Mouse (Mus musculus): Measurements from ENCODE around the gene Ssrp1. TPM values are rescaled to one million over a fixed set of nuclear protein-coding genes. Genes with fewer than 3 reads are reported as not detected.
A peak's percentile ranks its signal among the peaks of the same experiment; 100 is the strongest.

Gene Ssrp1
- polyA plus RNA-seq, 1 experiment from 2014 or later, result 271 TPM

GRCm38 (mm10) chr2:85065141-85065875, 28.3 kb downstream of the Ssrp1 start:
- WGBS, result 79% methylated on average over 12 of the region's 12 CpGs
- Histone ChIP-seq H3K4me1 (replicated peaks; ENCODE audit: control insufficient read depth, insufficient read depth, low read length) (peaks cover 12% of the 10 kb centered on the region; the same call in 1 of the 2 replicates), H3K36me3 (ENCODE audit: control insufficient read depth, insufficient read depth, low read length) (peaks cover 16% of the 10 kb centered on the region), H3K9me3 (ENCODE audit: control insufficient read depth, low read length) (no peaks in the 10 kb centered on the region), H3K4me3 (ENCODE audit: low read length) (no peak overlapping the region), H3K9ac (ENCODE audit: low read length) (no peak overlapping the region), H3K27ac (ENCODE audit: low read length) (no peak overlapping the region), H3K4me2 (ENCODE audit: low read depth, low read length) (no peak overlapping the region), H3K27me3 (ENCODE audit: control insufficient read depth, insufficient read depth, low read depth, low read length) (no peaks in the 10 kb centered on the region)
- ATAC-seq (ENCODE audit: low read depth), result no peak

GRCm38 (mm10) chr2:85066937-85067336, 29.9 kb downstream of the Ssrp1 start:
- H3K9me3 ChIP-seq (ENCODE audit: control insufficient read depth, low read length), result no peaks in the 10 kb centered on the region
- H3K4me2 ChIP-seq (ENCODE audit: low read depth, low read length), result no peak overlapping the region
- H3K4me3 ChIP-seq (ENCODE audit: low read length), result no peak overlapping the region
- WGBS, result 92% methylated on average over 5 of the region's 5 CpGs
- no peak overlapping the region for H3K9ac ChIP-seq (ENCODE audit: low read length)
- no peak overlapping the region for H3K27ac ChIP-seq (ENCODE audit: low read length)
- H3K36me3 ChIP-seq (ENCODE audit: control insufficient read depth, insufficient read depth, low read length), result peaks cover 30% of the 10 kb centered on the region
- ATAC-seq (ENCODE audit: low read depth), result no peak
- H3K4me1 ChIP-seq (replicated peaks; ENCODE audit: control insufficient read depth, insufficient read depth, low read length), result peaks cover 4% of the 10 kb centered on the region; the same call in 1 of the 2 replicates
- no peaks in the 10 kb centered on the region for H3K27me3 ChIP-seq (ENCODE audit: control insufficient read depth, insufficient read depth, low read depth, low read length)

- no peaks in the 10 kb centered on the region for H3K27me3 ChIP-seq (ENCODE audit: control insufficient read depth, insufficient read depth, low read depth, low read length)
- WGBS, result 56% methylated on average over 10 of the region's 10 CpGs
- ATAC-seq (ENCODE audit: low read depth), result peak; percentile 58; the same call in 1 of the 2 replicates
Observed at GRCm38 (mm10) chr2:85067903-85068625, 31.0 kb downstream of the Ssrp1 start.

GRCm38 (mm10) chr2:85068626-85069025, 31.6 kb downstream of the Ssrp1 start:
- H3K9ac ChIP-seq (ENCODE audit: low read length), result no peak overlapping the region
- H3K9me3 ChIP-seq (ENCODE audit: control insufficient read depth, low read length), result no peaks in the 10 kb centered on the region
- no peak overlapping the region for H3K27ac ChIP-seq (ENCODE audit: low read length)
- no peak for ATAC-seq (ENCODE audit: low read depth)
- peaks cover 29% of the 10 kb centered on the region for H3K36me3 ChIP-seq (ENCODE audit: control insufficient read depth, insufficient read depth, low read length)
- H3K27me3 ChIP-seq (ENCODE audit: control insufficient read depth, insufficient read depth, low read depth, low read length), result no peaks in the 10 kb centered on the region
- no peak overlapping the region for H3K4me2 ChIP-seq (ENCODE audit: low read depth, low read length)
- H3K4me1 ChIP-seq (replicated peaks; ENCODE audit: control insufficient read depth, insufficient read depth, low read length), result peaks cover 4% of the 10 kb centered on the region; the same call in 1 of the 2 replicates
- 72% methylated on average over 2 of the region's 2 CpGs for WGBS
- no peak overlapping the region for H3K4me3 ChIP-seq (ENCODE audit: low read length)

More at GRCm38 (mm10) chr2:85067903-85068625, 31.0 kb downstream of the Ssrp1 start:
- Histone ChIP-seq H3K4me1 (replicated peaks; ENCODE audit: control insufficient read depth, insufficient read depth, low read length) (peaks cover 4% of the 10 kb centered on the region; the same call in 1 of the 2 replicates), H3K9me3 (ENCODE audit: control insufficient read depth, low read length) (no peaks in the 10 kb centered on the region), H3K9ac (ENCODE audit: low read length) (no peak overlapping the region; the same call in 1 of the 2 replicates), H3K27ac (ENCODE audit: low read length) (no peak overlapping the region), H3K4me3 (ENCODE audit: low read length) (no peak overlapping the region), H3K36me3 (ENCODE audit: control insufficient read depth, insufficient read depth, low read length) (peaks cover 34% of the 10 kb centered on the region), H3K4me2 (ENCODE audit: low read depth, low read length) (no peak overlapping the region)

- H3K36me3 ChIP-seq (ENCODE audit: control insufficient read depth, insufficient read depth, low read length), result peaks cover 22% of the 10 kb centered on the region
- 71% methylated on average over 15 of the region's 15 CpGs for WGBS
Observed at GRCm38 (mm10) chr2:85070086-85070485, 33.1 kb downstream of the Ssrp1 start.

GRCm38 (mm10) chr2:85071921-85072320, 34.9 kb downstream of the Ssrp1 start:
- H3K9me3 ChIP-seq (ENCODE audit: control insufficient read depth, low read length), result no peaks in the 10 kb centered on the region
- H3K36me3 ChIP-seq (ENCODE audit: control insufficient read depth, insufficient read depth, low read length), result peaks cover 22% of the 10 kb centered on the region
- no peaks in the 10 kb centered on the region for H3K27me3 ChIP-seq (ENCODE audit: control insufficient read depth, insufficient read depth, low read depth, low read length)
- H3K4me2 ChIP-seq (ENCODE audit: low read depth, low read length), result no peak overlapping the region
- no peak overlapping the region for H3K4me3 ChIP-seq (ENCODE audit: low read length)
- no peak overlapping the region for H3K27ac ChIP-seq (ENCODE audit: low read length)
- no peak overlapping the region for H3K9ac ChIP-seq (ENCODE audit: low read length)
- no peak for ATAC-seq (ENCODE audit: low read depth)
- H3K4me1 ChIP-seq (replicated peaks; ENCODE audit: control insufficient read depth, insufficient read depth, low read length), result peaks cover 4% of the 10 kb centered on the region; the same call in 1 of the 2 replicates
- 87% methylated on average over 5 of the region's 5 CpGs for WGBS

More at GRCm38 (mm10) chr2:85070086-85070485, 33.1 kb downstream of the Ssrp1 start:
- no peak overlapping the region for H3K4me3 ChIP-seq (ENCODE audit: low read length)
- H3K4me1 ChIP-seq (replicated peaks; ENCODE audit: control insufficient read depth, insufficient read depth, low read length), result peaks cover 4% of the 10 kb centered on the region; the same call in 1 of the 2 replicates
- no peak overlapping the region for H3K4me2 ChIP-seq (ENCODE audit: low read depth, low read length)
- H3K9me3 ChIP-seq (ENCODE audit: control insufficient read depth, low read length), result no peaks in the 10 kb centered on the region
- H3K27me3 ChIP-seq (ENCODE audit: control insufficient read depth, insufficient read depth, low read depth, low read length), result no peaks in the 10 kb centered on the region
- no peak for ATAC-seq (ENCODE audit: low read depth)
- no peak overlapping the region for H3K9ac ChIP-seq (ENCODE audit: low read length)
- H3K27ac ChIP-seq (ENCODE audit: low read length), result no peak overlapping the region

GRCm38 (mm10) chr2:85073751-85074150, 36.7 kb downstream of the Ssrp1 start:
- ATAC-seq (ENCODE audit: low read depth), result no peak
- no peaks in the 10 kb centered on the region for H3K27me3 ChIP-seq (ENCODE audit: control insufficient read depth, insufficient read depth, low read depth, low read length)
- 61% methylated on average over 5 of the region's 5 CpGs for WGBS

GRCm38 (mm10) chr2:85088716-85089646, 51.9 kb downstream of the Ssrp1 start:
- no peaks in the 10 kb centered on the region; the same call in 1 of the 2 replicates for H3K36me3 ChIP-seq (ENCODE audit: control insufficient read depth, insufficient read depth, low read length)
- peaks cover 15% of the 10 kb centered on the region for H3K4me1 ChIP-seq (replicated peaks; ENCODE audit: control insufficient read depth, insufficient read depth, low read length)
- H3K27me3 ChIP-seq (ENCODE audit: control insufficient read depth, insufficient read depth, low read depth, low read length), result no peaks in the 10 kb centered on the region
- peak overlapping the region; percentile 12; the same call in 1 of the 2 replicates for H3K4me2 ChIP-seq (ENCODE audit: low read depth, low read length)
- peak overlapping the region; percentile 74 for H3K27ac ChIP-seq (ENCODE audit: low read length)
- 38% methylated on average over 11 of the region's 11 CpGs for WGBS
- peak overlapping the region; percentile 37; the same call in 1 of the 2 replicates for H3K9ac ChIP-seq (ENCODE audit: low read length)
- no peaks in the 10 kb centered on the region for H3K9me3 ChIP-seq (ENCODE audit: control insufficient read depth, low read length)
- ATAC-seq (ENCODE audit: low read depth), result peak; percentile 96
- no peak overlapping the region for H3K4me3 ChIP-seq (ENCODE audit: low read length)

More at GRCm38 (mm10) chr2:85073751-85074150, 36.7 kb downstream of the Ssrp1 start:
- Histone ChIP-seq H3K9me3 (ENCODE audit: control insufficient read depth, low read length) (no peaks in the 10 kb centered on the region), H3K4me3 (ENCODE audit: low read length) (no peak overlapping the region), H3K36me3 (ENCODE audit: control insufficient read depth, insufficient read depth, low read length) (peaks cover 22% of the 10 kb centered on the region), H3K9ac (ENCODE audit: low read length) (no peak overlapping the region), H3K4me1 (replicated peaks; ENCODE audit: control insufficient read depth, insufficient read depth, low read length) (no peaks in the 10 kb centered on the region), H3K4me2 (ENCODE audit: low read depth, low read length) (no peak overlapping the region), H3K27ac (ENCODE audit: low read length) (no peak overlapping the region)

All from lung, embryonic 16.5 days (tissue).